Mouse (Mus musculus) G1E (cell line): ENCODE results near the gene Plcb1. TPM values are rescaled to one million over a fixed set of nuclear protein-coding genes. Genes with fewer than 3 reads are reported as not detected.

Experiments used
- ATAC-seq: 2 replicates; pipeline ENCODE4 v1.8.0; 2016; ENCODE audit warnings: mild to moderate bottlenecking; ENCODE audit not compliant: insufficient number of reproducible peaks, poor library complexity, low FRiP score, severe bottlenecking; ENCODE audit errors: extremely low read depth
- DNase-seq: peaks from one replicate; pipeline ENCODE4 v3.0.0; 2012; ENCODE audit warnings: low spot score
- H3K27me3 ChIP-seq: 2 replicates; pipeline ENCODE4 v1.6.1; 2012; ENCODE audit warnings: mild to moderate bottlenecking, low read length, inconsistent platforms; ENCODE audit not compliant: insufficient read depth
- H3K36me3 ChIP-seq: replicated peaks from 2 replicates; pipeline ENCODE3; 2012; ENCODE audit warnings: mild to moderate bottlenecking, inconsistent platforms
- H3K4me1 ChIP-seq: 2 replicates; pipeline ENCODE4 v1.6.1; 2012; ENCODE audit warnings: low read depth, low read length, inconsistent platforms, mixed read lengths; ENCODE audit not compliant: insufficient read depth
- H3K4me3 ChIP-seq: 2 replicates; pipeline ENCODE4 v1.5.1; 2012; ENCODE audit warnings: low read depth, mild to moderate bottlenecking, inconsistent platforms, low read length, moderate library complexity, mixed read lengths
- H3K9me3 ChIP-seq: replicated peaks from 2 replicates; pipeline ENCODE4 v1.6.1; 2012; ENCODE audit warnings: inconsistent platforms
- CTCF ChIP-seq: IDR thresholded peaks from 2 replicates; pipeline ENCODE4 v1.5.1; 2012; ENCODE audit warnings: low read depth, low read length, inconsistent platforms, mixed read lengths
- GATA1 ChIP-seq: IDR thresholded peaks from 2 replicates; pipeline ENCODE4 v1.6.1; 2012; ENCODE audit warnings: borderline replicate concordance, low read length, inconsistent platforms, mixed read lengths
- GATA2 ChIP-seq: IDR thresholded peaks from 2 replicates; pipeline ENCODE4 v1.6.1; 2012; ENCODE audit warnings: low read depth, low read length, inconsistent platforms, borderline replicate concordance
- POLR2AphosphoS5 ChIP-seq: IDR thresholded peaks from 2 replicates; pipeline ENCODE4 v1.6.1; 2012; ENCODE audit warnings: low read depth, low read length, inconsistent platforms; ENCODE audit not compliant: insufficient replicate concordance
- TAL1 ChIP-seq: conservative IDR thresholded peaks from 2 replicates; pipeline ENCODE4 v1.6.1; 2012; ENCODE audit warnings: low read depth, low read length, inconsistent platforms, mixed read lengths
- polyA plus RNA-seq: library from polyadenylated mRNA; stranded (reverse); fragments of >175 nt; gene quantifications from 2 replicates; pipeline ENCODE4 v1.2.3, GENCODE M21; 2012
- total RNA-seq, 2 experiments: library from RNA; stranded (forward) in 1 of 2; stranded (reverse) in 1 of 2; fragments of 200-1000 nt in 1 of 2; fragments of >200 nt in 1 of 2; fragmentation: Nextera tagmentation in 1 of 2; gene quantifications; 2 replicates each; pipeline ENCODE4 v1.2.3; 2014 to 2017

Plcb1 gene
- total and polyA plus RNA-seq, 3 experiments: 0.16 TPM; not detected in 2

DNA sequence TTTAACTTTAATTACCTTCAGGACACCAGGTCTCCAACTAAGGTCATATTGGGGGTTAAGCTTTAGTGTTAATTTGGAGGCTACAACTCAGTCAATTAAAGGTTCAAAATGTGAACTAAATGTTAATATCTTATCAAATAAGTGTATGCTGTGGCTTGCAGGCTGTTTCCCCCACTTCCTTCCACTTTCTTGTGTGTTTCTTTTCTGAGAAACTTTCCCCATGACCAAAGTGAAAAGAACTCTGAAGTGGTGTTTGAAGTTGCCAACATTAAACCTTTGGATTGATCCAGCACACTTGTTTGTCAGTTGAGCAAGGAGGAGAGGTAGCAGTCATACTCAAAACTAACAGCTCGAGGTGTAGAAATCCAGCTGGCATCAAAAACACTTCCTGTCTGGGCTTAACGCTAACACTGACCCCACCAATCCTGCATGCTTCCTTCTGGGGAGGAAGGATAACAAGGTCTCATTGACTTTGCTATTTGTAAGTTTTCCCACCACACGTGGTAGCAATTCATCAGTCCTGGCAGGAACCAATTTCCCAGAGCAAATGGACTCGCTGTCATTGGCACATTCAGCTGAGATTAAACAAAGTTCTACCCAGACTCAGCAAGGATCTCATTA lies 249.9 kb downstream of the Plcb1 start:
- DNase-seq (no peak), ATAC-seq (no peak)
- Histone ChIP-seq H3K27me3 (no peaks in the 10 kb centered on the region), H3K36me3 (no peaks in the 10 kb centered on the region), H3K9me3 (no peaks in the 10 kb centered on the region), H3K4me3 (no peak overlapping the region), H3K4me1 (0 out of 2 replicates have a peak, but pooled peaks cover 3% of the 10 kb centered on the region)
- TF ChIP-seq GATA1: no peak
- TF ChIP-seq GATA2: no peak
- no peak for TF ChIP-seq TAL1
- no peak for TF ChIP-seq CTCF

DNA sequence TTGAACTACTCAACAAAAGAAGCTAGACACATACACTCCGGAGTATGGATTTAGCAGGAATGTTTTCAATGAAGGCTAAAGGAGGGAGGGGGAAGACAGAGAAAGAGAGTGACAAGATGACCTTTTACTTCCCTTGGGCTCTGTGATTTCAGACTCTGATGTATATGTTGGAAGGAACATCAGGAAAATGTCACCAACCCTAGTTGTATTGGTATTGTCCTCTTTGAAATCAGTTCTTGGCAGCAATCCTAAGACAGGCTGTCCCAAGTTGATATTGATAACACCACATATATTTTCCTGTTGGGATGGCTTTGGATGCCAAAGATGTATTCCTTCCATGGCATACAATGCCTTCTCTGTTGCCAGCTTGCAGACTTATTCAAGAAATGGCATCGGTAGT lies 262.9 kb downstream of the Plcb1 start:
- no peaks in the 10 kb centered on the region for H3K4me1 ChIP-seq
- ATAC-seq: no peak
- H3K27me3 ChIP-seq: no peaks in the 10 kb centered on the region
- no peak overlapping the region for H3K4me3 ChIP-seq
- H3K9me3 ChIP-seq: no peaks in the 10 kb centered on the region
- TF ChIP-seq POLR2AphosphoS5 (no peak), GATA2 (no peak), TAL1 (no peak), CTCF (no peak), GATA1 (no peak)
- no peaks in the 10 kb centered on the region for H3K36me3 ChIP-seq
- no peak for DNase-seq

DNA sequence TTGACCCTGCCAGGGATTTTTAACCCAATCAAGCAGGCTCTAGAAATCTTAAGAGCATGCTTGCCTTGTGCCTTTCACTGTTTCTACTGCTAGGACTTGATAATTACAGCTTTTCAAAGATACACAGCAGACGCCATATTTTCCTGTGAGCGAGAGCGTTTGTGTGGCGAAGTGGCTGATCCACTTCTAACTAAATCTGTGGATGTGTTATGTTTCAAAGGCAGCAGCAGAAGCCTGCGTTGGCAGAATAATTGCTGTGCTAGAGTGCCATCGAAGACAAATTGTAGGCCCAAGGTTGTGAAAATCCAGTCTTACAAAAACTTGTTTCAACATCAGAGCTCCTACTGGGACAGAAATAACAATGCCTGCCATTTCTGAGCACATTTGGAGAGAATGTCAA lies 263.4 kb downstream of the Plcb1 start:
- Histone ChIP-seq H3K27me3 (no peaks in the 10 kb centered on the region), H3K9me3 (no peaks in the 10 kb centered on the region), H3K4me3 (no peak overlapping the region), H3K36me3 (no peaks in the 10 kb centered on the region), H3K4me1 (no peaks in the 10 kb centered on the region)
- ATAC-seq (no peak), DNase-seq (no peak)
- TF ChIP-seq GATA1 (no peak), GATA2 (no peak), TAL1 (no peak)

DNA sequence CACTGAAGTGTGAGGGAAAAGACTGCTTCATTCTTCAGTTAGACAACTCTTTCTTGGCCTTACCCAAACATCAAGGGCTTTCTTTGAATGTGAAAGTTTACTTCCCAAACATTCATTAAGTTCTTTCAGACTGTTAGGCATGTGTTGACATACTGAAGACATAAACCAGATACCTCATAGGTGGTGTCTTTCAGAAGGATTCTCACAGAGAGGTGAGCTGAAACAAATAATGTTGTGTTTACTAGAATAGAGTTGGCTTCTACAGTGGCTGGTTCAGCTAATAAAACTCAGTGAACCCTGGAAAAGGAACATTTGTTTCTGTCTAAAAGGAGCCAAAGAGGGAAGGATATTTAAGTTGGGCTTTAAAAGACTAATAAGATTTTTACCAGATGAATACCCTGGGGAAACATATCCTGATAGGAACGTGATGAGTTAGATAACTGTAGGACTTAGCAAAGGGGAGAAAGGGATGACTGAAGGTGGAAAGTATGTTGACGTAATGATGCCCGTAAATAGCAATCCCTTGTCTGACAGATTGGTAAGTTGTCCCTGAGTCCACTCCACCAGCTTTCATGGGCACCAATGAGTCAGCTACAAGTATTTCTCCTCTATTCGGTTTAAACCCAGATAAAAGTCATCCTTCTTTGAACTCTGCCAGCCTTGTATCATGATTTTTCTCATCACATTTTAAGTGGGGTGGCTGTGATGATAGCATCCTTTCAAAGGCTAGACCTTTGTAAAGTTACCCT lies 265.8 kb downstream of the Plcb1 start:
- no peak for TF ChIP-seq CTCF
- TF ChIP-seq TAL1: no peak
- TF ChIP-seq GATA1: no peak
- no peak for TF ChIP-seq POLR2AphosphoS5
- no peak for TF ChIP-seq GATA2
- no peaks in the 10 kb centered on the region for H3K4me1 ChIP-seq
- no peak for ATAC-seq
- no peak overlapping the region for H3K4me3 ChIP-seq
- DNase-seq: no peak
- no peaks in the 10 kb centered on the region for H3K27me3 ChIP-seq
- H3K36me3 ChIP-seq: no peaks in the 10 kb centered on the region
- no peaks in the 10 kb centered on the region for H3K9me3 ChIP-seq

DNA sequence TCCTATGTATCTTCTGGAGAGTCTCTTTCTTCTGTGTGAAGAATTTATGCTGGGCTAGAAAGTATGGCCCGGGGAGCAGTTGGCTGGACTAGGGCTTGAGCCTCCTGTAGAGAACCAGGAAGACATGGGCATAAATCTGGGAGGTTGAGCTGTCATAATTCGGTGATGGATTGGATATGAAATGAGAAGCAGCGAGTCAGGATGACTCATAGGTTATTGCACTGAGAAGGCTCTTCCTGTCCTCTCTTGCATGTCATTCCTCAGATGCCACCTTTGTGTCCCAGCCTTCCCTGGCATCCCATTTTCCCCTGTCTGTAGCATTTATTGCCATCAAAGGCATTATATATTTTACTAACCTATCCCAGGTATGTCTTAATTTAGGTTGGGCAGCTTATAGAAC lies 267.5 kb downstream of the Plcb1 start:
- no peak for DNase-seq
- Histone ChIP-seq H3K36me3 (no peaks in the 10 kb centered on the region), H3K27me3 (no peaks in the 10 kb centered on the region), H3K9me3 (no peaks in the 10 kb centered on the region), H3K4me1 (no peaks in the 10 kb centered on the region), H3K4me3 (no peak overlapping the region)
- TF ChIP-seq GATA1 (no peak), GATA2 (no peak), POLR2AphosphoS5 (no peak), CTCF (no peak), TAL1 (no peak)
- no peak for ATAC-seq

DNA sequence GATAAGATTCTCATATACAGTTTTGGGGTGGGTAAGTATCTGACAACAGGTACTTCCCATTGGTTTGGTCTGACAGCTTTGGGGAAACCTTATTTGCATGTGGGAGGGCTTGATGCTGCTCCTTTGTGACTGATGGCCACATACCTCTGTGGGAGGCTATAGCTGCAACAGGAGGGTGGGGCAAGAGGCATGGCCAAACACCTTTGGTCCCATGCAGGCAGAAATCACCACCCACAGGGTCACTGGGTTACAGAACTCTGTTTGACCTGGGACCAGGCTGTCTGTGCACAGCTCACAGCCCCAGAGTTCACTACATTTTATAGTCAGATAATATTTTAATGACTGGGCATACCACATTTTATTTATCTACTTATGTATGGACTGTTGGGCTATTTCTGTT lies 281.6 kb downstream of the Plcb1 start:
- DNase-seq: no peak
- no peaks in the 10 kb centered on the region for H3K36me3 ChIP-seq
- no peaks in the 10 kb centered on the region for H3K9me3 ChIP-seq
- no peaks in the 10 kb centered on the region for H3K4me1 ChIP-seq
- no peak for ATAC-seq
- H3K4me3 ChIP-seq: no peak overlapping the region
- TF ChIP-seq GATA1: no peak
- no peak for TF ChIP-seq CTCF
- TF ChIP-seq POLR2AphosphoS5: no peak
- no peak for TF ChIP-seq TAL1
- TF ChIP-seq GATA2: no peak
- H3K27me3 ChIP-seq: no peaks in the 10 kb centered on the region

DNA sequence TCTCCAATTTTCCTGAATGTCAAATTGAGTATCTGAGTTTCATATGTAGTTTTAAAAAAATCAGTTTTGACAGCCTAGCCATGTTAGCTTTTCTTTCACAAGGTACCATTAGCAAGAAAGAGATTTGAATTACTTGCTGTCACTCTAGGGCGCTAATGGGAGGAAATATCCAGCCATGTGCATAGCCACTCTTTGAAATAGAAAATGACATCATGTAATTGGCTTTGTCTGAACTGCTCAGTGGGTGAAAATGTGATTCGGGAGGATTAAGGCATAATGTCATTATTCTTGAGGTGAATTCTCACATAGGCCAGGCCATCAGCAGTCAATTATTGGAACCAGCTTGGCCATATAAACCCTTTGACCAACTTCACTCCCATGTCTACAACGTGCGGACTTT lies 285.5 kb downstream of the Plcb1 start:
- H3K9me3 ChIP-seq: no peaks in the 10 kb centered on the region
- H3K27me3 ChIP-seq: no peaks in the 10 kb centered on the region
- no peaks in the 10 kb centered on the region for H3K4me1 ChIP-seq
- no peaks in the 10 kb centered on the region for H3K36me3 ChIP-seq
- no peak for DNase-seq
- no peak for ATAC-seq
- H3K4me3 ChIP-seq: no peak overlapping the region
- TF ChIP-seq GATA2: no peak
- no peak for TF ChIP-seq CTCF
- no peak for TF ChIP-seq TAL1
- TF ChIP-seq POLR2AphosphoS5: no peak
- TF ChIP-seq GATA1: no peak
